Mouse (Mus musculus) neural tube, embryonic 12.5 days (tissue): ENCODE measurements at regions not wholly inside any gene's neighbourhood (a gene's known extent, or its start where the extent isn't known, plus 50 kb on each side); places are given as distances from the start of the nearest gene placed in this dataset.
"Not testable (repeated sequence)": the region's sequence is repeated elsewhere in the genome, so short reads cannot be mapped to it uniquely, and the experiment has no call there.

Experiments
- ATAC-seq: fragments of 200-750 bp; cut with Nextera tagmentation; 2 replicates; pipeline ENCODE4 v1.8.0; 2017; ENCODE audit warnings: low read depth, mild to moderate bottlenecking, moderate TSS enrichment, moderate library complexity; ENCODE audit not compliant: low FRiP score
- H3K27ac ChIP-seq: fragments of 300-500 bp; sonication (generic); 2 replicates; pipeline ENCODE4 v1.5.1; 2016
- H3K27me3 ChIP-seq: fragments of 300-500 bp; sonication (generic); replicated peaks from 2 replicates; pipeline ENCODE4 v1.6.1; 2016; ENCODE audit warnings: mild to moderate bottlenecking
- H3K36me3 ChIP-seq: fragments of 300-500 bp; sonication (generic); 2 replicates; pipeline ENCODE4 v1.6.1; 2016; ENCODE audit warnings: mild to moderate bottlenecking
- H3K4me1 ChIP-seq: fragments of 300-500 bp; sonication (generic); 2 replicates; pipeline ENCODE4 v1.6.1; 2016
- H3K4me2 ChIP-seq: fragments of 300-500 bp; sonication (generic); replicated peaks from 2 replicates; pipeline ENCODE4 v1.6.1; 2016; ENCODE audit warnings: mild to moderate bottlenecking
- H3K4me3 ChIP-seq: fragments of 300-500 bp; sonication (generic); 2 replicates; pipeline ENCODE4 v1.5.1; 2016
- H3K9ac ChIP-seq: fragments of 300-500 bp; sonication (generic); 2 replicates; pipeline ENCODE4 v1.6.1; 2016; ENCODE audit warnings: mild to moderate bottlenecking
- H3K9me3 ChIP-seq: fragments of 300-500 bp; sonication (generic); 2 replicates; pipeline ENCODE4 v1.6.1; 2016; ENCODE audit warnings: mild to moderate bottlenecking
- WGBS: fragments of 180-500 bp; shearing (Covaris S2); methylation state at CpG from one replicate; pipeline ENCODE4 v1.1.7; 2016; 5-methylcytosine and 5-hydroxymethylcytosine counted together

- Histone ChIP-seq H3K36me3 (no peaks in the 10 kb centered on the region), H3K27me3 (no peaks in the 10 kb centered on the region), H3K9ac (no peak overlapping the region), H3K4me1 (no peaks in the 10 kb centered on the region), H3K4me3 (no peak overlapping the region), H3K27ac (no peak overlapping the region), H3K4me2 (no peak overlapping the region), H3K9me3 (no peaks in the 10 kb centered on the region)
- 70% methylated on average over 3 of the region's 3 CpGs for WGBS
- no peak for ATAC-seq
Measured at GRCm38 (mm10) chr5:40877756-40878155, 830.2 kb downstream of the Rab28 start.

- not testable (repeated sequence) for H3K27ac ChIP-seq, H3K4me2 ChIP-seq, H3K4me1 ChIP-seq, H3K27me3 ChIP-seq, H3K9me3 ChIP-seq, ATAC-seq, H3K4me3 ChIP-seq, H3K9ac ChIP-seq, H3K36me3 ChIP-seq
- 90% methylated on average over 7 of the region's 7 CpGs for WGBS
Measured at GRCm38 (mm10) chr5:40862349-40862748, 845.6 kb downstream of the Rab28 start.
